Mouse (Mus musculus) midbrain, embryonic 10.5 days (tissue): ENCODE results near the gene Eya4. TPM values are rescaled to one million over a fixed set of nuclear protein-coding genes. Genes with fewer than 3 reads are reported as not detected.

Experiments used
- DNase-seq: peaks from one replicate; pipeline ENCODE4 v3.0.0-alpha.2; 2017; ENCODE audit warnings: low spot score
- H3K27ac ChIP-seq: fragments of 300-500 bp; sonication (generic); replicated peaks from 2 replicates; pipeline ENCODE4 v1.5.1; 2016; ENCODE audit warnings: mild to moderate bottlenecking
- H3K27me3 ChIP-seq: fragments of 300-500 bp; sonication (generic); 2 replicates; pipeline ENCODE4 v1.6.1; 2016; ENCODE audit warnings: low read depth, mild to moderate bottlenecking; ENCODE audit not compliant: poor library complexity, severe bottlenecking
- H3K36me3 ChIP-seq: fragments of 300-500 bp; sonication (generic); 2 replicates; pipeline ENCODE4 v1.6.1; 2016; ENCODE audit warnings: mild to moderate bottlenecking, moderate library complexity
- H3K4me1 ChIP-seq: fragments of 300-500 bp; sonication (generic); 2 replicates; pipeline ENCODE4 v1.6.1; 2016
- H3K4me3 ChIP-seq: fragments of 300-500 bp; sonication (generic); 2 replicates; pipeline ENCODE4 v1.5.1; 2016; ENCODE audit warnings: mild to moderate bottlenecking, moderate library complexity
- H3K9me3 ChIP-seq: fragments of 300-500 bp; sonication (generic); replicated peaks from 2 replicates; pipeline ENCODE4 v1.6.1; 2016; ENCODE audit warnings: mild to moderate bottlenecking
- WGBS: fragments of 180-500 bp; shearing (Covaris S2); methylation state at CpG from one replicate; pipeline ENCODE4 v1.1.7; 2016; 5-methylcytosine and 5-hydroxymethylcytosine counted together
- polyA plus RNA-seq: library from polyadenylated mRNA; unstranded; fragments of >200 nt; fragmentation: Nextera tagmentation; extraction: Ambion mirVana; gene quantifications from 2 replicates; pipeline ENCODE4 v1.2.1, GENCODE M21; 2016

Gene Eya4
- polyA plus RNA-seq: 2.2 and 2.3 TPM in 2 replicates

- H3K4me3 ChIP-seq: peak within 1 kb of the TSS; percentile 79
- H3K27ac ChIP-seq: peak within 1 kb of the TSS; percentile 94
- no peaks in the 10 kb centered on the region for H3K36me3 ChIP-seq
- peaks cover 46% of the 10 kb centered on the region for H3K27me3 ChIP-seq
- H3K4me1 ChIP-seq: peaks cover 26% of the 10 kb centered on the region
- H3K9me3 ChIP-seq: no peaks in the 10 kb centered on the region
- DNase-seq: peak; percentile 70
- WGBS: under 1% methylated on average over 69 of the region's 79 CpGs
Measured at GRCm38 (mm10) chr10:23350011-23350911, at the start of gene Eya4. Gene Eya4 (minus strand): TSS chr10:23350786.

- Histone ChIP-seq H3K36me3 (no peaks in the 10 kb centered on the region), H3K27me3 (no peaks in the 10 kb centered on the region), H3K9me3 (no peaks in the 10 kb centered on the region), H3K27ac (no peak overlapping the region), H3K4me1 (no peaks in the 10 kb centered on the region), H3K4me3 (no peak overlapping the region)
- WGBS: 89% methylated on average over 3 of the region's 3 CpGs
- DNase-seq: no peak
Measured at GRCm38 (mm10) chr10:23395399-23395798, 44.8 kb upstream of the Eya4 start.

- no peaks in the 10 kb centered on the region for H3K4me1 ChIP-seq
- 93% methylated on average over 11 of the region's 11 CpGs for WGBS
Measured at GRCm38 (mm10) chr10:23394556-23395245, 44.1 kb upstream of the Eya4 start.

GRCm38 (mm10) chr10:23394152-23394551 is 43.6 kb upstream of the Eya4 start:
- Histone ChIP-seq H3K4me1 (no peaks in the 10 kb centered on the region), H3K36me3 (no peaks in the 10 kb centered on the region), H3K4me3 (no peak overlapping the region), H3K27ac (no peak overlapping the region), H3K27me3 (no peaks in the 10 kb centered on the region), H3K9me3 (no peaks in the 10 kb centered on the region)
- 87% methylated on average over 6 of the region's 6 CpGs for WGBS
- DNase-seq: no peak

More at GRCm38 (mm10) chr10:23394556-23395245, 44.1 kb upstream of the Eya4 start:
- no peaks in the 10 kb centered on the region for H3K36me3 ChIP-seq
- H3K4me3 ChIP-seq: no peak overlapping the region
- H3K27ac ChIP-seq: no peak overlapping the region
- no peak for DNase-seq
- no peaks in the 10 kb centered on the region for H3K27me3 ChIP-seq
- no peaks in the 10 kb centered on the region for H3K9me3 ChIP-seq

GRCm38 (mm10) chr10:23363866-23364265 is 13.3 kb upstream of the Eya4 start:
- Histone ChIP-seq H3K4me1 (no peaks in the 10 kb centered on the region), H3K9me3 (no peaks in the 10 kb centered on the region), H3K27ac (no peak overlapping the region), H3K27me3 (no peaks in the 10 kb centered on the region), H3K4me3 (no peak overlapping the region), H3K36me3 (no peaks in the 10 kb centered on the region)
- DNase-seq: no peak
- 93% methylated on average over 6 of the region's 6 CpGs for WGBS

- under 1% methylated on average over 32 of the region's 33 CpGs for WGBS
- H3K36me3 ChIP-seq: no peaks in the 10 kb centered on the region
- peak; percentile 77 for DNase-seq
- H3K9me3 ChIP-seq: no peaks in the 10 kb centered on the region
- peak overlapping the region; percentile 94 for H3K27ac ChIP-seq
- peak overlapping the region; percentile 79 for H3K4me3 ChIP-seq
- H3K4me1 ChIP-seq: peaks cover 26% of the 10 kb centered on the region
- H3K27me3 ChIP-seq: peaks cover 53% of the 10 kb centered on the region
Measured at GRCm38 (mm10) chr10:23349392-23350010, 1.1 kb downstream of the Eya4 start.

- Histone ChIP-seq H3K9me3 (no peaks in the 10 kb centered on the region), H3K4me3 (peak overlapping the region; percentile 79), H3K27me3 (peaks cover 58% of the 10 kb centered on the region), H3K4me1 (peaks cover 26% of the 10 kb centered on the region), H3K36me3 (no peaks in the 10 kb centered on the region), H3K27ac (peak overlapping the region; percentile 94)
- peak; percentile 55 for DNase-seq
- under 1% methylated on average over 22 of the region's 22 CpGs for WGBS
Measured at GRCm38 (mm10) chr10:23348893-23349391, 1.6 kb downstream of the Eya4 start.

- WGBS: under 1% methylated on average over 34 of the region's 34 CpGs
- H3K27me3 ChIP-seq: peaks cover 58% of the 10 kb centered on the region
- H3K27ac ChIP-seq: no peak overlapping the region; the same call in 1 of the 2 replicates
- no peaks in the 10 kb centered on the region for H3K9me3 ChIP-seq
- DNase-seq: peak; percentile 51
- peak overlapping the region; percentile 79 for H3K4me3 ChIP-seq
- no peaks in the 10 kb centered on the region for H3K36me3 ChIP-seq
- H3K4me1 ChIP-seq: peaks cover 26% of the 10 kb centered on the region
Measured at GRCm38 (mm10) chr10:23348101-23348892, 2.3 kb downstream of the Eya4 start.

GRCm38 (mm10) chr10:23337250-23337649 is 13.3 kb downstream of the Eya4 start:
- H3K4me1 ChIP-seq: peaks cover 13% of the 10 kb centered on the region
- H3K27ac ChIP-seq: no peak overlapping the region
- WGBS: 77% methylated on average over 1 of the region's 1 CpGs
- H3K4me3 ChIP-seq: no peak overlapping the region
- no peak for DNase-seq
- no peaks in the 10 kb centered on the region for H3K36me3 ChIP-seq
- peaks cover 20% of the 10 kb centered on the region for H3K27me3 ChIP-seq
- H3K9me3 ChIP-seq: no peaks in the 10 kb centered on the region

GRCm38 (mm10) chr10:23332768-23333167 is 17.8 kb downstream of the Eya4 start:
- no peak overlapping the region for H3K27ac ChIP-seq
- 77% methylated on average over 5 of the region's 5 CpGs for WGBS

GRCm38 (mm10) chr10:23327651-23328050 is 22.9 kb downstream of the Eya4 start:
- Histone ChIP-seq H3K27ac (no peak overlapping the region), H3K9me3 (no peaks in the 10 kb centered on the region), H3K4me1 (peaks cover 3% of the 10 kb centered on the region; the same call in 1 of the 2 replicates), H3K4me3 (no peak overlapping the region), H3K27me3 (no peaks in the 10 kb centered on the region), H3K36me3 (no peaks in the 10 kb centered on the region)
- 93% methylated on average over 6 of the region's 6 CpGs for WGBS
- DNase-seq: no peak

More at GRCm38 (mm10) chr10:23332768-23333167, 17.8 kb downstream of the Eya4 start:
- H3K4me3 ChIP-seq: no peak overlapping the region
- H3K4me1 ChIP-seq: peaks cover 3% of the 10 kb centered on the region; the same call in 1 of the 2 replicates
- no peaks in the 10 kb centered on the region for H3K9me3 ChIP-seq
- no peak for DNase-seq
- no peaks in the 10 kb centered on the region for H3K36me3 ChIP-seq
- peaks cover 5% of the 10 kb centered on the region; the same call in 1 of the 2 replicates for H3K27me3 ChIP-seq

- no peak for DNase-seq
- 88% methylated on average over 4 of the region's 4 CpGs for WGBS
- Histone ChIP-seq H3K9me3 (no peaks in the 10 kb centered on the region), H3K27ac (no peak overlapping the region), H3K4me3 (no peak overlapping the region), H3K27me3 (no peaks in the 10 kb centered on the region), H3K4me1 (no peaks in the 10 kb centered on the region), H3K36me3 (no peaks in the 10 kb centered on the region)
Measured at GRCm38 (mm10) chr10:23322275-23322674, 28.3 kb downstream of the Eya4 start.
